Mouse (Mus musculus) spleen, adult 2 months (tissue): Measurements from ENCODE around the gene Myoz1. TPM values are rescaled to one million over a fixed set of nuclear protein-coding genes. Genes with fewer than 3 reads are reported as not detected.

Experiments used
- DNase-seq, 2 experiments: peaks; one replicate each; pipeline versions ENCODE4 v3.0.0 to v3.0.0-alpha.2; 2012 to 2021; ENCODE audit warnings: low spot score in 2 of 2, low read depth in 1 of 2
- H3K27ac ChIP-seq: fragments of 200-500 bp; 2 replicates; pipeline ENCODE4 v1.5.1; 2012; ENCODE audit warnings: low read length, inconsistent platforms; ENCODE audit not compliant: insufficient read depth
- H3K27me3 ChIP-seq: fragments of 200-500 bp; 2 replicates; pipeline ENCODE4 v1.6.1; 2012; ENCODE audit warnings: mild to moderate bottlenecking, moderate library complexity, low read length, inconsistent platforms; ENCODE audit not compliant: control insufficient read depth, insufficient read depth
- H3K36me3 ChIP-seq: fragments of 200-500 bp; 2 replicates; pipeline ENCODE4 v1.6.1; 2012; ENCODE audit warnings: mild to moderate bottlenecking, low read length, inconsistent platforms; ENCODE audit not compliant: control insufficient read depth, insufficient read depth
- H3K4me1 ChIP-seq: fragments of 200-500 bp; 2 replicates; pipeline ENCODE4 v1.6.1; 2011; ENCODE audit warnings: inconsistent platforms; ENCODE audit not compliant: control insufficient read depth, insufficient read depth, insufficient read length
- H3K4me3 ChIP-seq: fragments of 200-500 bp; 2 replicates; pipeline ENCODE4 v1.5.1; 2011; ENCODE audit warnings: mild to moderate bottlenecking, inconsistent platforms; ENCODE audit not compliant: insufficient read depth, insufficient read length; ENCODE audit errors: extremely low read depth
- CTCF ChIP-seq: fragments of 200-500 bp; IDR thresholded peaks from 2 replicates; pipeline ENCODE4 v1.5.1; 2011; ENCODE audit warnings: mild to moderate bottlenecking, inconsistent platforms; ENCODE audit not compliant: insufficient read depth, insufficient read length, insufficient replicate concordance; ENCODE audit errors: extremely low read depth
- POLR2A ChIP-seq: fragments of 200-500 bp; IDR thresholded peaks from 2 replicates; pipeline ENCODE4 v1.6.1; 2011; ENCODE audit warnings: low read depth, low read length, inconsistent platforms
- WGBS: fragments of 180-500 bp; shearing (Covaris S2); methylation state at CpG from one replicate; pipeline ENCODE4 v1.1.7; 2018; 5-methylcytosine and 5-hydroxymethylcytosine counted together
- polyA plus RNA-seq: library from polyadenylated mRNA; depleted of rRNA; stranded (reverse); fragments of >200 nt; gene quantifications from 2 replicates; pipeline ENCODE4 v1.2.3, GENCODE M21; 2012

Gene Myoz1
- polyA plus RNA-seq, 1 experiment = not detected

GRCm38 (mm10) chr14:20660827-20661660 is 4.7 kb upstream of the Myoz1 start:
- peak; percentile 76; the same call in 1 of the 2 replicates for TF ChIP-seq CTCF
- TF ChIP-seq POLR2A = no peak
- Histone ChIP-seq H3K4me3 (peak overlapping the region; percentile 68), H3K4me1 (no peaks in the 10 kb centered on the region), H3K27ac (peak overlapping the region; percentile 28; the same call in 1 of the 2 replicates), H3K27me3 (0 out of 2 replicates have a peak, but pooled peaks cover 2% of the 10 kb centered on the region), H3K36me3 (no peaks in the 10 kb centered on the region)
- 3% methylated on average over 52 of the region's 52 CpGs for WGBS
- peak; percentile 88 to 89 for DNase-seq

DNA sequence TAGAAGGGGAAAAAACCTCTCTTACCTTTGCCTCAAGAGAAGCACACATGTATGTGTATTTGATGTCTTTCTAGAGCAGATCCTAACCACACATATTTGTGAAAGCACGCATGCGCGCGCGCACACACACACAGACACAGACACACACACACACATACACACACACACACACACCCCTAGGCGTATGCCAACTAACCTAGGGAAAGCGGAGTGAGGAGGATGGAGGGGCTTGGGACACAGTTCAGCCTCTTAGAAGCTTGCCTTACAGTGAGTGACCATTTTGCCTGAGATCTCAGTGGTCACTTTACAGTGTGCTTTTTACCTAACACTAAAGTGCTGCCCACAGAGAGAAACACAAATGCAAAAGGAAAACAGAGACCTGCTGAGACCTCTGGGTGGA is 3.3 kb upstream of the Myoz1 start:
- TF ChIP-seq CTCF (no peak), POLR2A (no peak)
- Histone ChIP-seq H3K4me1 (no peaks in the 10 kb centered on the region), H3K36me3 (no peaks in the 10 kb centered on the region), H3K27me3 (0 out of 2 replicates have a peak, but pooled peaks cover 2% of the 10 kb centered on the region), H3K4me3 (no peak overlapping the region), H3K27ac (no peak overlapping the region)
- no peak for DNase-seq
- over 99% methylated on average over 7 of the region's 7 CpGs for WGBS

- H3K4me1 ChIP-seq = no peaks in the 10 kb centered on the region
- DNase-seq = no peak
- 90% methylated on average over 6 of the region's 6 CpGs for WGBS
- no peak overlapping the region for H3K4me3 ChIP-seq
- 0 out of 2 replicates have a peak, but pooled peaks cover 2% of the 10 kb centered on the region for H3K27me3 ChIP-seq
- no peak overlapping the region for H3K27ac ChIP-seq
- no peaks in the 10 kb centered on the region for H3K36me3 ChIP-seq
- TF ChIP-seq POLR2A = no peak
- TF ChIP-seq CTCF = no peak
Measured at GRCm38 (mm10) chr14:20658902-20659301, 2.6 kb upstream of the Myoz1 start.

GRCm38 (mm10) chr14:20658326-20658725 is 2.0 kb upstream of the Myoz1 start:
- no peaks in the 10 kb centered on the region for H3K4me1 ChIP-seq
- H3K4me3 ChIP-seq = no peak overlapping the region
- H3K27me3 ChIP-seq = 0 out of 2 replicates have a peak, but pooled peaks cover 2% of the 10 kb centered on the region
- peak; percentile 8; the same call in 1 of the 2 replicates for TF ChIP-seq CTCF
- no peak for TF ChIP-seq POLR2A
- no peak overlapping the region for H3K27ac ChIP-seq
- H3K36me3 ChIP-seq = no peaks in the 10 kb centered on the region
- no peak for DNase-seq

DNA sequence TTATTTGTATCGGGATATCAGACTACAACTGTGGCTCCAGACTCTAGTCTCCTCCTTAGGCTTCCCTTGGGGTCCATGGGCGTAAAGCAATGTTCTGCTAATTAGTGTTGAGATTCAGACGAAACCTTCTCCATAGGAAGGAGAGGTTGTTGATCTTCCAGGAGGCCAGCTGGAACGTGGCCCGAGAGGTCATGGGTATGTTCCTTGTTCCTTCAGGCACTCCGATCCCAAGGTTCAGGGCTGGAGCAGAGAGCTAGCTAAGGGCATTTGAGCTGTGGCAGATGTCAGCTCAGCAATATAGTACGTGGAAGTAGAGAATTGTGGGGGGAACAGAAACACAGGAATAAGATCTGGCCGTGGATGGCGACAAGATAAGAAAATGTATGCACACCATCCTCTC is 609 bp downstream of the Myoz1 start:
- 87% methylated on average over 9 of the region's 9 CpGs for WGBS
- H3K4me1 ChIP-seq = no peaks in the 10 kb centered on the region
- no peak for DNase-seq
- TF ChIP-seq POLR2A (no peak), CTCF (no peak)
- H3K27me3 ChIP-seq = no peaks in the 10 kb centered on the region
- H3K4me3 ChIP-seq = no peak overlapping the region
- H3K27ac ChIP-seq = no peak overlapping the region
- no peaks in the 10 kb centered on the region for H3K36me3 ChIP-seq

- H3K27me3 ChIP-seq = no peaks in the 10 kb centered on the region
- 76% methylated on average over 9 of the region's 9 CpGs for WGBS
- DNase-seq = no peak
- H3K4me3 ChIP-seq = no peak overlapping the region
- H3K27ac ChIP-seq = no peak overlapping the region
- H3K36me3 ChIP-seq = no peaks in the 10 kb centered on the region
- H3K4me1 ChIP-seq = no peaks in the 10 kb centered on the region
- TF ChIP-seq CTCF (no peak), POLR2A (no peak)
Measured at GRCm38 (mm10) chr14:20654690-20655421, 1.5 kb downstream of the Myoz1 start.
